Mouse (Mus musculus) B cell, adult 2 months (primary cell): ENCODE results near the gene Tfap4.
"Not testable (repeated sequence)": the region's sequence is repeated elsewhere in the genome, so short reads cannot be mapped to it uniquely, and the experiment has no call there.

Experiments
- DNase-seq, 2 experiments: peaks; one replicate each; pipeline ENCODE4 v3.0.0; 2022

Gene Tfap4

DNA sequence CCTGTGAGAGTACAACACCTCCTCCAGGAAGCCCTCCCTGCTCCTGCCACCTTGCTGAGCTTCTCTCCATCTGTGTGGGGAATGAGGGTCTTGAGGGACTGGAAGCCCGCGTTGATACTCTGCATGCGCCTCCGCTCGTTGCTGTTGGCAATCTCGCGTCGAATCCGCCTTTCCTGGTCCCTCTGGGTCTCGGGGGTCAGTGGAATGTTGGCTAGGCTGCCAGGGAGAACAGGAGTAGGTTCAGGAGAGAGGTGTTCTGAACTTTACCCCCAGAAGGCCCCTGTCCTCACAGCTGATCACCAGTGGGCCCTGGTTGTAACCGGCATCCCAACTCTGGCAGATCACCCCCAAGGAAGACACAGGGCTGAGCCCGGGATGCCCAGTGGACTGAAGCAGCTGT lies 7.8 kb downstream of the Tfap4 start:
- no peak for DNase-seq

- peak; percentile 53 to 56 for DNase-seq
Observed at GRCm38 (mm10) chr16:4551056-4551455, 8.6 kb downstream of the Tfap4 start.

DNA sequence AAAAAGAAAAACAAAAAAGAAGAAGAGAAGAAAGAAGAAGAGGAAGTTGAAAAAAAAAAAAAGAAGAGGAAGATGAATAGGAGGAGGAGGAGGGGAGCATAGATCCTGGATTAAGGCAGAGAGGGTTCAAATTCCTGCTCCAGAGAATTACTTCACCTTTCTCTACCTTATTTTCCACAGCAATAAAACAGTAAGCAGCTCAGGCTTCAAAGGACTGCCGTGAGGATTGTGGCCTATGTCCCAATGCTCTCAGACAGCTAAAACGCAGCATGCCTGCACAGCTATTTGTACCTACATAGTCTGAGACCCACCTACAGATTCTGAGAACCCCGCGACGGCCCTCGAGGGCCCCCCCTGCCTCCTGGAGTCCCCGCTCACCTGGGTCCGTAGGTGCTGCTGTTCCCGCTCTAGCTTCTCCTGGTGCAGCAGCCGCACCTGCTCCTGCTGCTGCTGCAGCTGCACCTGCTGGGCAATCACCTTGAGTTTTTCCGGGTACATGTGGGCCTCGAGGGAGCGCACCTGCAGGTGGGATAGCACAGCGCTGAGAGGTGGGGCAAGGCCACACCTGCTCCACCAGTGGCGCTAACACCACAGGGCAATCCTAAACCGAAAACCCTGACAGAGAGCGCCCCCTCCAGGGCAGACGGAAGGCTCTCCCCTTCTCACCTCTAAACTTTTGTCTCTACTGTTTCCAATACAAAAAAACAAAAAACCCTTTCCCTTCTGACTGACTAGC lies 10.5 kb downstream of the Tfap4 start:
- DNase-seq = peak; percentile 48

DNA sequence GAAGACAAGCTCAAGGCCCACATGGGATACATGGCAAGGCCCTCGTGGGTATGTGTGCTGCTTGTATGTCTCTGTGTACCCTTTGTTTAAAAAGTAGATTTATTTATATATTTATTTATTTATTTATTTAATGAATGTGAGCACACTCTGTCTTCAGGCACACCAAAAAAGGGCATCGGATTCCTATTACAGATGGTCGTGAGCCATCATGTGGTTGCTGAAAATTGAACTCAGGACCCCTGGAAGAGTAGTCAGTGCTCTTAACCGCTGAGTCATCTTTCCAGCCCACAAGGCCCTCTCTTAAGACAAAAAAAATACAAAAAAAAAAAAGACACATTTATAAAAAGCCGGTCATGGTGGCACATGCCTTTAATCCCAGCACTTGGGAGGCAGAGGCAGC lies 12.0 kb downstream of the Tfap4 start:
- DNase-seq = no peak

- DNase-seq = no peak
Observed at GRCm38 (mm10) chr16:4546838-4547237, 12.8 kb downstream of the Tfap4 start.

DNA sequence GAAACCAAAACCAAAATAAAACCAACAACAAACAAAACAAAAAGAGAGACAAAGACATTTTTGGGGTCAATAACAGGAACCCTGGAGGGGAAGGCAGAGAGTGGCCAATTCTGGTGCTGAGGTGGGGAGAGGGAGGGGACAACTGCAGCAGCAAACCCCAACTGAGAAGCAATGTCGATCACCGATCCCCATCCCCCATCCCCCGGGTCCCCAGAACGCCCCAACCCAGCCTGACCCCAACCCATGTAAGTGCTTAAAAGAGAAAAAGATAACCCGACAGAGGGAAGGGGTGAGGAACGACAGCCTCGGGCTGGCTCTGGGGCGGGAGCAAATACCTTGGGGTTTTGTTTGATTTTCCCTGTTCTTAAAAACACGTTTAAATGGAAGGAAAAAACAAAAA lies 14.8 kb downstream of the Tfap4 start:
- DNase-seq = no peak

GRCm38 (mm10) chr16:4543266-4543665 lies 16.4 kb downstream of the Tfap4 start:
- DNase-seq = no peak

DNA sequence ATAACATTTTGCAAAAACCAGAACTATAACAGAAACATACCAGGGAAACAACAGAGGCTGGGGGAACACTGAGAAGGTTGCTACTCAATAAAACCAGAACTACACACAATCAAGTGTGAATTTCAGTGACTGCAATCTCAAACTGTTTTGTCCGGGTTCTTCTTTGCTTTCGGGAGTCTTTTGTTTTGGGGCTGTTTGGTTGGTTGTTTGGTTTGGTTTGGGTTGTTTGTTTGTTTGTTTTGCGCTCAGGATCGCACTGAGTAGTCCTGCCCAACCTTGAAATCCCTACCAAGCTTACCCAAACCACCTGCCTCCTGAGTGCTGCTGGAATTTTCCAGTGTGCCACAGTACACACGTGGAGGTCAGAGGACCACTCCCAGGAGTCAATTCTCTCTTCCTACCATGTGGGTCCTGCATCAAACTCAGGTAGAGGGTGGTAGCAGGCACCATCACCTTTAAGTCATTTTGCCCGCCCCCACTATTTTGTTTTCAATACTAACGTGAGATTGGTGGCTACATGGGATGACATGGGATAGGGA lies 17.3 kb downstream of the Tfap4 start:
- no peak for DNase-seq

DNA sequence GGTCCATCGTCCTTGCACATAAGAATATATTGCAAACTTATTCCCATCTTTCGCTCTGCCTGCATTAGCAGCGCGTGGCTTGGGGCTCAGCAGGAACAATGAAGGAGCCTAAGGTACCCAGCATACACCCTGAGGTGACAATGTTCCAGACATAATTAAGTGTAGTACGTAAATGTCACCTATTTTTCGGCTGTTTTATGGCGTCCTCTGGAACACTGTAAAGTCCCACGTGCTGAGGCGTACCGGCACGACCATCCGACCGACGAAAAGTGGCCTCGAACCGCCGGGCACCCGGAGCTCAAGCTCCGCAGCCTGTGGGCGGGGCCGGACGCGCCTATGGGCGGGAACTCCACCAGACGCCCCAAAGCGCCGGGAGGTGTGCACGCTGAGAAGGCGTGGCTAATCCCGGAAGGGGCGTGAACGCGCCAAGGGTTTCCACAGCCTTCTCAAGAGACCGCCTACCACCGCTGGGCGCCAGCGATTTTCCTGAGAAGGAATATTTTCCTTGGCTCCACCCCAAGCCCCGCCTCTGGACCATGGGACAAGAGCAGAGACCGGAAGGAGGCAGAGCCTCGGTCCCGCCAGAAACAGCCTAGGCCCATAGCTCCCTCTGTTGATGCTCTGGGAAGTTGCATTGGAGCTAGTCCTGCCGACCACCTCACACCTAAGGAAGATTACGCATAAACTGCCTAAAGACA lies 18.0 kb downstream of the Tfap4 start, which contains the start of gene Srl:
TSS of gene Srl (minus strand) at position 316 of the 698 bp plus-strand sequence.
- DNase-seq = peak; percentile 96

DNA sequence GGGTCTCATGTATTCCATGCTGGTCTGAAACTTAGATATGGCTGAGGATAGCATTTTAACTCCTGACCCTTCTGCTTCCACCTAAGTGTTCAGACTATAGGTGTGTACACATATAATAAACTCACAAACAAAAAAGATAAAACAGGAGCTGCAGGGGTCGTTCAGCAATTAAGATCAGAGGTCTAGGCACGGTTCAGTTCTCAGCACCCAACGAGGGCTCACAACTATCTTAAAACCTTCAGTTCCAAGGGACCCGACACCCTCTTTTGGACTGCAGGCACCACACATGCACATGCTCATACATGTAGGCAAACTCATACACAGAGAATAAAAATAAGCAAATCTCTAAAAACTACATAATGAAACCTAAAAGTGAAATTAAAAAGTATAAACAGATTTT lies 18.6 kb downstream of the Tfap4 start:
- no peak for DNase-seq

DNA sequence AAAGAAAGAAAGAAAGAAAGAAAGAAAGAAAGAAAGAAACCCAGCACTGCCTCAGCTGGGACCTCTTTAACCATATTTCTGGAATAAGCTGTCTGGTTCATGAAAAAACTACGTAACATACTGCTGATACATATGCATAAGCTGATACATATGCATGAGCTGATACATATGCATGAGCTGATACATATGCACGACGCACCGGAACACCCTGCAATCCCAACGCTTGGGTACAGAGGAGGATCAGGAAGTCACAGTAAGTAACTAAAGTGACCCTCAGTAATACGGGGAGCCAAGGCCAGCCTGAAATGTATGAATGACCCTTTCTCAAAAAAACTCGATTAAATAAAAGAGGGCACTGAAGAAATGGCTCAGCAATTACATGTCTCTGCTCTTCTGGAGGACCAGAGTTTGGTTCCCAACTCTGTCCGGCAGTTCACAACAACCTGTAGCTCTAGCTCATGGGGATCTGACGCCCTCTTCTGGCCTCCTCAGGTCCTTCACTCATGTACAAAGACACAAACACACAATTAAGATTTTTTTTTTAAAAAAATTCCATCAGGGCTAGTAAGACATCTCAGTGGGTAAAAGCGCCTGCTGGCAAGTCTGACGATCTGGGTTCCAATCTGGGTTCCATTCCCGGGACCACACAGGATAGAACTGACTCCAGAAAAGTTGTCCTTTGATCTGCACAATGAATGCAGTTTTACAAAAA lies 19.4 kb downstream of the Tfap4 start:
- no peak for DNase-seq

DNA sequence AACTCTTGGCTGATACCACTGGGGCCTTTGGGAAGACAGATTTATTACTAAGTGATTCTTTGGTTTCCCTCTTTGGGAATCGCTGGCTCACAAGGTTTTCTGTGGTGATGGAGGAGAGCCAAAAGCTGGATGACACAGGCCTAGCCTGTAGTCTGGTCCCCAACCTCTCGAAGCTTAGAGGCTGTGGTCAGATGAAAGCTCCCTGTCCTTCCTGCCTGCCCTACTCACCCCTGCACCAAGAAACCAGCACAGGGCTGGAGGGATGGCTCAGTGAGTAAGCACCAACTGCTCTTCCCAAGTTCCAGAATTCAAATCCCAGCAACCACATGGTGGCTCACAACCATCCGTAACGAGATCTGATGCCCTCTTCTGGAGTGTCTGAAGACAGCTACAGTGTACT lies 20.1 kb downstream of the Tfap4 start:
- DNase-seq = no peak

- no peak for DNase-seq
Observed at GRCm38 (mm10) chr16:4537616-4538358, 21.9 kb downstream of the Tfap4 start.

GRCm38 (mm10) chr16:4527373-4527772 lies 32.3 kb downstream of the Tfap4 start:
- not testable (repeated sequence) for DNase-seq

- DNase-seq = no peak
Observed at GRCm38 (mm10) chr16:4523313-4524004, 36.2 kb downstream of the Tfap4 start.

GRCm38 (mm10) chr16:4522879-4523278 lies 36.8 kb downstream of the Tfap4 start:
- DNase-seq = no peak

- DNase-seq = no peak
Observed at GRCm38 (mm10) chr16:4521735-4522530, 37.7 kb downstream of the Tfap4 start.

DNA sequence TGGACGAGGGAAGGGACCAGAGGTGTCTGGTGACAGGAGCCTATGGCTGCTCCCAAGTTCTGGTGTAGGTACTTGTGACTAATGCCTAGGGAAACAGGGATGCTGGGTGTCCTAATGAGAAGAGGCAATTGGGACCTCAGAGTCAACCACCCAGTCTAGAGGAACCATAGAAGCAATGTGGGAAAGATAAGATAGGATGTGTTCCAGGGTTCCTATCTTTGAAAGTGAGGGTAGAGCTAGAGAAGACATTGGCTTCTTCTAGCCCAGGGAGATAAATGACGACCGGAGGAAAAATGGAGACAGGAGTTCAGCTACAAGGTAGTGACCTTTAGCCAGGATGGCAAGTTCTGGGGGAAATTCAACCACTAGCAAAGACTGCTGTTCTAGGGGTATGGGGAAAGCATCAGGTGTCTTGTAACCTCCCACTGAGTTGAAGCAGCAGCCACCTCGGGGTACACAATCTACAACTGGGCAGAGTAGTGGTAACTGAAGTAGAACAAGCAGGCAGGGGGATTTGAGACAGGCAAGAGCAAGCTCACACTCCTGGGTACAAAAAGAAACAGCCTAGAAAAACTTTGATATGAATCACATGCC lies 38.5 kb downstream of the Tfap4 start:
- DNase-seq = no peak

DNA sequence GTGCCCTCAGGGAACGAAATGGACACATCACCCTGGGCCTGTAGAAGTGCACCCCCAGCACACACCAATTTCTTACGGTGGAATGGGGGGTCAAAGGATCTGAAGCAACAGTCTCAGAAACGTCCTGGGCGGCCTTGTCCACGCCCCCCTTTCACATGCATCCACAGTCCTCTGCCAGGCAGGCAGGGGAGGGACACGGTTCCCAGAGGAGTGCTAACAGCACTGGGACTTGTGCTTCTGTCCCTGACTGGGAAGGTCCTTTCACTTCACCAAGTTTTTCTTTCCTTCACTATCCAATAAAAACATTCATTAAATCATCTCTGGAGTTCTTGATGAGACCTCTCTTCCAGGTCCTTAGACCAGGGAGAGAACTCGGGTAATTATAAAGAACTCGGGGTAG lies 39.0 kb downstream of the Tfap4 start:
- no peak for DNase-seq

GRCm38 (mm10) chr16:4519825-4520224 lies 39.8 kb downstream of the Tfap4 start:
- DNase-seq = no peak

DNA sequence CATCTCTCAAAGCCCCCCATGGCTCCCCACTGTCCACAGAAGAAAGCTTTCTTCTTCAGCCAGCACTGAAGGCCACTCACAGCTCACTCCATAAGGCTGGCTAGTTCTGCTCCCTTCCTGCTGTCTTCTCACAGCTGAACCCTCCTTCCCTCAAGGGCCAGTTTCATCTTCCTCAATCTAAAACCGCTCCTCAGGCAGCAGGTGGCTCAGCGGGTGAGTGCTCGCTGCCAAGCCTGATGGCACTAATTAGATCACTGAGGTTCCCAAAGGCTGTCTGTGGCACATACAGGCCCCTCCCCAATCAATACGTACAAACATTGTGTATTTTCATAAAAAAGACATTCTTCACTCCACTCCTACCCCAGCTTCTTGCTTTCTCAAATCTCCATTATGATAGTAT lies 40.5 kb downstream of the Tfap4 start:
- peak; percentile 48 to 53 for DNase-seq
